Mouse (Mus musculus): Measurements from ENCODE around the gene Cabp2. TPM values are rescaled to one million over a fixed set of nuclear protein-coding genes. Genes with fewer than 3 reads are reported as not detected.
A peak's percentile ranks its signal among the peaks of the same experiment; 100 is the strongest.

The Cabp2 gene
- polyA plus RNA-seq, 1 experiment from 2014 or later: not detected

- H3K36me3 ChIP-seq (ENCODE audit: control insufficient read depth, insufficient read depth, low read length): no peaks in the 10 kb centered on the region
- under 1% methylated on average over 62 of the region's 65 CpGs for WGBS
- peak within 1 kb of the TSS; percentile 59 for H3K9ac ChIP-seq (ENCODE audit: low read length)
- DNase-seq (ENCODE audit: low spot score) (peak; percentile 100), ATAC-seq (ENCODE audit: insufficient number of reproducible peaks, low FRiP score, low TSS enrichment, low read depth) (peak; percentile 89)
- H3K4me3 ChIP-seq (ENCODE audit: low read depth, low read length): peak within 1 kb of the TSS; percentile 55
- peak within 1 kb of the TSS; percentile 51 for H3K4me2 ChIP-seq (ENCODE audit: low read depth, severe bottlenecking)
- H3K4me1 ChIP-seq (ENCODE audit: control insufficient read depth, insufficient read depth, low read length): peaks cover 25% of the 10 kb centered on the region
- no peaks in the 10 kb centered on the region for H3K9me3 ChIP-seq (ENCODE audit: control insufficient read depth, low read length)
- H3K27me3 ChIP-seq (ENCODE audit: control insufficient read depth, insufficient read depth, low read length): peaks cover 18% of the 10 kb centered on the region
- peak within 1 kb of the TSS; percentile 51; the same call in 1 of the 2 replicates for H3K27ac ChIP-seq (replicated peaks; ENCODE audit: low read depth, low read length)
These were observed 15.5 kb downstream of the Cabp2 start, which contains the start of gene Cdk2ap2 for GRCm38 (mm10) chr19:4096642-4097440. Cdk2ap2 (plus strand) TSS chr19:4097182.

GRCm38 (mm10) chr19:4097441-4097825, 16.1 kb downstream of the Cabp2 start:
- Histone ChIP-seq H3K36me3 (ENCODE audit: control insufficient read depth, insufficient read depth, low read length) (no peaks in the 10 kb centered on the region), H3K9ac (ENCODE audit: low read length) (peak overlapping the region; percentile 59), H3K9me3 (ENCODE audit: control insufficient read depth, low read length) (no peaks in the 10 kb centered on the region), H3K4me3 (ENCODE audit: low read depth, low read length) (peak overlapping the region; percentile 55), H3K27me3 (ENCODE audit: control insufficient read depth, insufficient read depth, low read length) (peaks cover 22% of the 10 kb centered on the region), H3K4me2 (ENCODE audit: low read depth, severe bottlenecking) (peak overlapping the region; percentile 51), H3K4me1 (ENCODE audit: control insufficient read depth, insufficient read depth, low read length) (peaks cover 25% of the 10 kb centered on the region), H3K27ac (replicated peaks; ENCODE audit: low read depth, low read length) (peak overlapping the region; percentile 23; the same call in 1 of the 2 replicates)
- ATAC-seq (ENCODE audit: insufficient number of reproducible peaks, low FRiP score, low TSS enrichment, low read depth) (peak; percentile 40), DNase-seq (ENCODE audit: low spot score) (peak; percentile 82)
- 1% methylated on average over 21 of the region's 21 CpGs for WGBS

DNA sequence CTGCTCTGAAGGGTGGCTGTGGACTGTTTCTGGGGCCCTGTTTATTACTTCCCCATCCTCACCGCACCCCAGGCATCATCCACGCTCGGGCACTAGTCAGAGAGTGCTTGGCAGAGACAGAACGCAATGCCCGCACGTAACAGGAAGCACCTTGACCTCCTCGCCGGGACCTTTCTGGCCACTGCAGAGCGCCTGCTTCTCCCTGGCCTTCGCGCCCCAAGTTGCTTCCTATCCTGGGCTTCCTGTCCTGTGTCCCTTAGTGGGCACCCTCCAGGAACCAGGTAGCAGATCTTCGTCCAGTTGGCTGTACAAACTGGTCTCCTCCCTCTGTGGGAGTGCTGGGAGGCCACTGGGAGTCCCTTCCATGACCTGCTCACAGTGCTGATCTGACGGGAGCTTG, 17.0 kb downstream of the Cabp2 start:
- DNase-seq (ENCODE audit: low spot score) (no peak), ATAC-seq (ENCODE audit: insufficient number of reproducible peaks, low FRiP score, low TSS enrichment, low read depth) (no peak)
- H3K27ac ChIP-seq (replicated peaks; ENCODE audit: low read depth, low read length): no peak overlapping the region
- peaks cover 22% of the 10 kb centered on the region for H3K27me3 ChIP-seq (ENCODE audit: control insufficient read depth, insufficient read depth, low read length)
- H3K4me2 ChIP-seq (ENCODE audit: low read depth, severe bottlenecking): peak overlapping the region; percentile 51; the same call in 1 of the 2 replicates
- no peaks in the 10 kb centered on the region for H3K9me3 ChIP-seq (ENCODE audit: control insufficient read depth, low read length)
- H3K9ac ChIP-seq (ENCODE audit: low read length): no peak overlapping the region
- H3K4me3 ChIP-seq (ENCODE audit: low read depth, low read length): no peak overlapping the region
- peaks cover 25% of the 10 kb centered on the region for H3K4me1 ChIP-seq (ENCODE audit: control insufficient read depth, insufficient read depth, low read length)
- 92% methylated on average over 13 of the region's 13 CpGs for WGBS
- H3K36me3 ChIP-seq (ENCODE audit: control insufficient read depth, insufficient read depth, low read length): no peaks in the 10 kb centered on the region

- no peak overlapping the region for H3K4me2 ChIP-seq (ENCODE audit: low read depth, severe bottlenecking)
These were observed 17.7 kb downstream of the Cabp2 start for GRCm38 (mm10) chr19:4099056-4099455.

GRCm38 (mm10) chr19:4099837-4100717, 18.7 kb downstream of the Cabp2 start, which contains the start of gene Pitpnm1:
Pitpnm1 (plus strand) TSS chr19:4099998.
- WGBS: under 1% methylated on average over 53 of the region's 53 CpGs
- ATAC-seq (ENCODE audit: insufficient number of reproducible peaks, low FRiP score, low TSS enrichment, low read depth): no peak
- Histone ChIP-seq H3K9ac (ENCODE audit: low read length) (peak within 1 kb of the TSS; percentile 17; the same call in 1 of the 2 replicates), H3K4me3 (ENCODE audit: low read depth, low read length) (peak within 1 kb of the TSS; percentile 43), H3K36me3 (ENCODE audit: control insufficient read depth, insufficient read depth, low read length) (no peaks in the 10 kb centered on the region), H3K27ac (replicated peaks; ENCODE audit: low read depth, low read length) (no peak within 1 kb of the TSS), H3K4me2 (ENCODE audit: low read depth, severe bottlenecking) (peak within 1 kb of the TSS; percentile 95), H3K9me3 (ENCODE audit: control insufficient read depth, low read length) (no peaks in the 10 kb centered on the region), H3K4me1 (ENCODE audit: control insufficient read depth, insufficient read depth, low read length) (peaks cover 28% of the 10 kb centered on the region), H3K27me3 (ENCODE audit: control insufficient read depth, insufficient read depth, low read length) (peaks cover 22% of the 10 kb centered on the region)
- peak; percentile 61 for DNase-seq (ENCODE audit: low spot score)

More at GRCm38 (mm10) chr19:4099056-4099455, 17.7 kb downstream of the Cabp2 start:
- no peak for ATAC-seq (ENCODE audit: insufficient number of reproducible peaks, low FRiP score, low TSS enrichment, low read depth)
- Histone ChIP-seq H3K36me3 (ENCODE audit: control insufficient read depth, insufficient read depth, low read length) (no peaks in the 10 kb centered on the region), H3K4me1 (ENCODE audit: control insufficient read depth, insufficient read depth, low read length) (peaks cover 25% of the 10 kb centered on the region), H3K27ac (replicated peaks; ENCODE audit: low read depth, low read length) (no peak overlapping the region), H3K27me3 (ENCODE audit: control insufficient read depth, insufficient read depth, low read length) (peaks cover 22% of the 10 kb centered on the region), H3K9me3 (ENCODE audit: control insufficient read depth, low read length) (no peaks in the 10 kb centered on the region), H3K4me3 (ENCODE audit: low read depth, low read length) (no peak overlapping the region), H3K9ac (ENCODE audit: low read length) (no peak overlapping the region)
- WGBS: 9% methylated on average over 9 of the region's 9 CpGs
- DNase-seq (ENCODE audit: low spot score): peak; percentile 93

GRCm38 (mm10) chr19:4100718-4101261, 19.4 kb downstream of the Cabp2 start:
- Histone ChIP-seq H3K4me1 (ENCODE audit: control insufficient read depth, insufficient read depth, low read length) (peaks cover 28% of the 10 kb centered on the region), H3K4me3 (ENCODE audit: low read depth, low read length) (peak overlapping the region; percentile 43), H3K27ac (replicated peaks; ENCODE audit: low read depth, low read length) (no peak overlapping the region), H3K27me3 (ENCODE audit: control insufficient read depth, insufficient read depth, low read length) (peaks cover 22% of the 10 kb centered on the region), H3K9me3 (ENCODE audit: control insufficient read depth, low read length) (no peaks in the 10 kb centered on the region), H3K4me2 (ENCODE audit: low read depth, severe bottlenecking) (peak overlapping the region; percentile 95), H3K9ac (ENCODE audit: low read length) (peak overlapping the region; percentile 17; the same call in 1 of the 2 replicates), H3K36me3 (ENCODE audit: control insufficient read depth, insufficient read depth, low read length) (no peaks in the 10 kb centered on the region)
- ATAC-seq (ENCODE audit: insufficient number of reproducible peaks, low FRiP score, low TSS enrichment, low read depth): no peak
- under 1% methylated on average over 52 of the region's 52 CpGs for WGBS
- no peak for DNase-seq (ENCODE audit: low spot score)

DNA sequence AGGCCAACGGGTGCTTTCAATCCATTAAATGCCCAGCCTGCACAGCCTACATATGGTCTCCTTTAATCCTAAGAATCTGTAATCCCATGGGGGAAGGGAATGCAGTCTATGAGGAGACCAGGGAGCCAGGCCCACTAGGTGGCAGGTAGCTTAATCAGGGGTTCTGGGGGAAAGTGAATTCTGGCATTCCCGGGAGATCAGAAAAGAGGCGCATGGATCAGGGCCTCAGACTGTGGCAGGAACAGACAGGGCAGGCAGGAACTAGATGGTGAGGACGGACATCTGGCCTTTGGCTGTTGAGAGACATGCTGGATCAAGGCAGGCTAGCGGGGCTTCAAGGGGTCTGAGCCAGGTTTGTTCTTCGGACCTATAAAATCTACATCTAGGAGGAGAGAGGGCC, 20.1 kb downstream of the Cabp2 start:
- H3K9me3 ChIP-seq (ENCODE audit: control insufficient read depth, low read length): no peaks in the 10 kb centered on the region
- no peak overlapping the region for H3K9ac ChIP-seq (ENCODE audit: low read length)
- 61% methylated on average over 6 of the region's 6 CpGs for WGBS
- H3K27ac ChIP-seq (replicated peaks; ENCODE audit: low read depth, low read length): no peak overlapping the region
- peak overlapping the region; percentile 43; the same call in 1 of the 2 replicates for H3K4me3 ChIP-seq (ENCODE audit: low read depth, low read length)
- no peaks in the 10 kb centered on the region for H3K36me3 ChIP-seq (ENCODE audit: control insufficient read depth, insufficient read depth, low read length)
- H3K4me2 ChIP-seq (ENCODE audit: low read depth, severe bottlenecking): peak overlapping the region; percentile 95; the same call in 1 of the 2 replicates
- DNase-seq (ENCODE audit: low spot score) (no peak), ATAC-seq (ENCODE audit: insufficient number of reproducible peaks, low FRiP score, low TSS enrichment, low read depth) (no peak)
- peaks cover 22% of the 10 kb centered on the region for H3K27me3 ChIP-seq (ENCODE audit: control insufficient read depth, insufficient read depth, low read length)
- H3K4me1 ChIP-seq (ENCODE audit: control insufficient read depth, insufficient read depth, low read length): peaks cover 24% of the 10 kb centered on the region

GRCm38 (mm10) chr19:4102049-4102448, 20.7 kb downstream of the Cabp2 start:
- no peaks in the 10 kb centered on the region for H3K36me3 ChIP-seq (ENCODE audit: control insufficient read depth, insufficient read depth, low read length)
- no peak overlapping the region for H3K27ac ChIP-seq (replicated peaks; ENCODE audit: low read depth, low read length)
- DNase-seq (ENCODE audit: low spot score) (no peak), ATAC-seq (ENCODE audit: insufficient number of reproducible peaks, low FRiP score, low TSS enrichment, low read depth) (no peak)
- H3K4me1 ChIP-seq (ENCODE audit: control insufficient read depth, insufficient read depth, low read length): peaks cover 24% of the 10 kb centered on the region
- no peak overlapping the region for H3K4me2 ChIP-seq (ENCODE audit: low read depth, severe bottlenecking)
- H3K27me3 ChIP-seq (ENCODE audit: control insufficient read depth, insufficient read depth, low read length): peaks cover 22% of the 10 kb centered on the region
- no peak overlapping the region for H3K4me3 ChIP-seq (ENCODE audit: low read depth, low read length)
- no peak overlapping the region for H3K9ac ChIP-seq (ENCODE audit: low read length)
- WGBS: 92% methylated on average over 2 of the region's 2 CpGs
- no peaks in the 10 kb centered on the region for H3K9me3 ChIP-seq (ENCODE audit: control insufficient read depth, low read length)

Data from limb, embryonic 11.5 days (tissue).